Mouse (Mus musculus) lung, postnatal 0 days (tissue): ENCODE measurements at regions not wholly inside any gene's neighbourhood (a gene's known extent, or its start where the extent isn't known, plus 50 kb on each side); places are given as distances from the start of the nearest gene placed in this dataset.

Source experiments
- CTCF ChIP-seq: IDR thresholded peaks from 2 replicates; pipeline ENCODE4 v1.5.1; 2016; ENCODE audit warnings: antibody characterized with exemption, mild to moderate bottlenecking
- EP300 ChIP-seq: IDR thresholded peaks from 2 replicates; pipeline ENCODE4 v1.6.1; 2016; ENCODE audit warnings: antibody characterized with exemption, mild to moderate bottlenecking, control low read depth

DNA sequence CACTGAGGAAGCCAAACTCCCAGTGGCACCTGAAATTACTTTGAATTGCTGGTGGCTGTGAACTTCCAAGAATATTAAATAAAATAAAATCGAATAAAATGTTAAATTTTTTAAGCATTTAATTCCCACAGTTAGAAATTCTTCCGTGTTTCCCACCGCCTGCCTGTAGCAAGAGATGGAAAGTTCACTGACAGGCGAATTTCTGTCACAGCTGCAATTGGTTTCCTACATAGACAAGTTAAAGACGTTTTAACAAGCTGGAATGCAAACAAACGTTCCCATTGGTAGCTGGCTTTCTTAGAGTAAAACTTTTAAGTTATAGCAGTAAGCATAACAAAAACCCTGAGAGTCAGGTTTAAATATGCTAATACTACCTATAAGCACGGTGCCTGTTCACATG, 95.0 kb downstream of the Pou4f1 start:
- TF ChIP-seq CTCF (no peak), EP300 (no peak)
